Mouse (Mus musculus): ENCODE measurements around the gene Nop10.

DNA sequence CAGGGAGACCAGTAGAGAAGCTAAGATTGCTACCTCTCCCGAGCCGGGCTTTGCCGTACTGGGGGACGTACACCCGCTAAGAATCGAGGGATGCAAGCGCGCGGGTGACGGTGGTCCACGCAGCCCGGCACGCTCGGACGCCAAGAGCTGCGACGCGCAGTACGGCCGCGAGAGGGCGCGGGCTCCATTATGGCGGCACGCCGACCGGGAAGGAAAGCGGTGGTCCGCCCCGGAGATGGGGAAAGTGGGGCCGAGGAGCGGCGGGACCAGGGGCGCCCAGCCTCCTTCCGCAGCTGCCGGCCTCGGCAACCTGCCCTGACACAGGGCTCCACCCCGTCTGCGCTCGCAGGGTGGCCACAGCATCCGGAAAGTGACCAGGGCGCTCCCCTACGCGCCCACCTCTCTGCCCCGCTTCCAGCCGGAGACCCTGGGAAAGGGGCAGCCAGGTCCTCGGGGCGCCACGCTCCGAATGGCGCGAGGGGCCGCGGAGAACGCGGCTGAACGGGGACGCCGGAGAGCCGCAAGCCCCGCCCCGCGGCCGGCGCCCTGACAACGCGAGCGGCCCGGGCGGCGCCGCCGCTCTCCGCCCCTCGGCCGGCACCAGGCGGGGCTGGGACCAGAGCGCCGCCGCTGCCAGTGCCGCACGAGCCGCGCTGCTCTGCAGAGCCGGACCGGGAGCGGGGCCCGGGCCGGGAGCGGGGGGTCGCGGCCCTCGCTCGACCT, 22.4 kb upstream of the Nop10 start, which contains the start of gene Lpcat4:
- TF ChIP-seq POLR2A (IDR thresholded peaks at IDR 0.05; ENCODE audit: low read depth, low read length), result 0 out of 2 replicates have a peak, but pooled peaks have one; percentile 6
- peak; percentile 84 for TF ChIP-seq CTCF (IDR thresholded peaks at IDR 0.05; ENCODE audit: extremely low read depth, insufficient read depth, insufficient read length, insufficient replicate concordance)
